In genomic region chr2:165311577-165311976, GRCm38 (mm10) we compare ENCODE assay signal across 13 mouse cellular contexts. TPM values are rescaled to one million over a fixed set of nuclear protein-coding genes. Genes with fewer than 3 reads are reported as not detected.
DNase-seq lines count a peak whose midpoint lies in the region; ATAC-seq lines count a peak whose summit lies in the region.
"Had no signal": no experiment of that assay in that cellular context is flagged by ENCODE, and none has a peak within 500 bp of the region (broad histone marks: within the 10 kb centered on the region; RNA-seq: fewer than 3 reads in every experiment).

No protein-coding gene starts in this region.

- H3K4me2 ChIP-seq in neural tube, embryonic 13.5 days = no peak overlapping the region
- no peak overlapping the region for H3K4me2 ChIP-seq in neural tube, embryonic 15.5 days
- no peak overlapping the region for H3K4me2 ChIP-seq in kidney, embryonic 15.5 days
- H3K4me2 ChIP-seq: liver, embryonic 12.5 days had no signal

- peaks cover 23% of the 10 kb centered on the region for H3K27me3 ChIP-seq in neural tube, embryonic 13.5 days
- H3K27me3 ChIP-seq in neural tube, embryonic 15.5 days (replicated peaks) = 0 out of 2 replicates have a peak, but pooled peaks cover 6% of the 10 kb centered on the region
- no peaks in the 10 kb centered on the region for H3K27me3 ChIP-seq in limb, embryonic 10.5 days (ENCODE audit: low read depth, poor library complexity, severe bottlenecking)
- H3K27me3 ChIP-seq in kidney, embryonic 15.5 days = no peaks in the 10 kb centered on the region
- H3K27me3 ChIP-seq: liver, embryonic 12.5 days had no signal

- H3K4me1 ChIP-seq in neural tube, embryonic 13.5 days (replicated peaks) = peaks cover 55% of the 10 kb centered on the region
- peaks cover 29% of the 10 kb centered on the region for H3K4me1 ChIP-seq in neural tube, embryonic 15.5 days
- peaks cover 9% of the 10 kb centered on the region for H3K4me1 ChIP-seq in limb, embryonic 10.5 days
- peaks cover 76% of the 10 kb centered on the region for H3K4me1 ChIP-seq in kidney, embryonic 15.5 days

- H3K36me3 ChIP-seq in neural tube, embryonic 13.5 days = peaks cover 94% of the 10 kb centered on the region
- peaks cover 66% of the 10 kb centered on the region for H3K36me3 ChIP-seq in neural tube, embryonic 15.5 days
- peaks cover 98% of the 10 kb centered on the region for H3K36me3 ChIP-seq in limb, embryonic 10.5 days
- H3K36me3 ChIP-seq in kidney, embryonic 15.5 days = peaks cover 89% of the 10 kb centered on the region

- WGBS in neural tube, embryonic 13.5 days = 47% methylated on average over 12 of the region's 12 CpGs
- 54% methylated on average over 12 of the region's 12 CpGs for WGBS in neural tube, embryonic 15.5 days
- WGBS in limb, embryonic 10.5 days = 92% methylated on average over 12 of the region's 12 CpGs
- WGBS in kidney, embryonic 15.5 days = 70% methylated on average over 12 of the region's 12 CpGs

- no peaks in the 10 kb centered on the region for H3K9me3 ChIP-seq in neural tube, embryonic 13.5 days
- H3K9me3 ChIP-seq in neural tube, embryonic 15.5 days (replicated peaks) = no peaks in the 10 kb centered on the region
- H3K9me3 ChIP-seq in limb, embryonic 10.5 days (replicated peaks) = no peaks in the 10 kb centered on the region
- H3K9me3 ChIP-seq in kidney, embryonic 15.5 days (replicated peaks) = no peaks in the 10 kb centered on the region
- H3K9me3 ChIP-seq: liver, embryonic 12.5 days had no signal

- no peak overlapping the region for H3K4me3 ChIP-seq in neural tube, embryonic 13.5 days
- H3K4me3 ChIP-seq in neural tube, embryonic 15.5 days (replicated peaks) = no peak overlapping the region
- H3K4me3 ChIP-seq in limb, embryonic 10.5 days = no peak overlapping the region
- no peak overlapping the region for H3K4me3 ChIP-seq in kidney, embryonic 15.5 days (replicated peaks)
- H3K4me3 ChIP-seq: left cerebral cortex, adult 2 months; liver, embryonic 12.5 days had no signal

- peak overlapping the region; percentile 49; the same call in 1 of the 2 replicates for H3K9ac ChIP-seq in neural tube, embryonic 13.5 days
- no peak overlapping the region for H3K9ac ChIP-seq in neural tube, embryonic 15.5 days (replicated peaks)
- no peak overlapping the region for H3K9ac ChIP-seq in kidney, embryonic 15.5 days
- H3K9ac ChIP-seq: liver, embryonic 12.5 days had no signal

- peak overlapping the region; percentile 62; the same call in 1 of the 2 replicates for H3K27ac ChIP-seq in neural tube, embryonic 13.5 days (replicated peaks)
- H3K27ac ChIP-seq in neural tube, embryonic 15.5 days (replicated peaks) = no peak overlapping the region; the same call in 1 of the 2 replicates
- 0 out of 2 replicates have a peak overlapping the region, but pooled peaks have one; percentile 16 for H3K27ac ChIP-seq in limb, embryonic 10.5 days
- H3K27ac ChIP-seq in kidney, embryonic 15.5 days = no peak overlapping the region
- H3K27ac ChIP-seq: left cerebral cortex, adult 2 months; liver, embryonic 12.5 days had no signal

- peak; percentile 61 for DNase-seq in adrenal gland, postnatal 25 days
- no peak for DNase-seq in adrenal gland, postnatal 14 days
- peak; percentile 100 for DNase-seq in cerebellum, postnatal 14 days
- DNase-seq in limb, embryonic 10.5 days (ENCODE audit: low spot score) = no peak
- DNase-seq in adrenal gland, adult 2 months = no peak
- DNase-seq: lung, postnatal 14 days had no signal

- peak; percentile 38; the same call in 1 of the 2 replicates for ATAC-seq in neural tube, embryonic 13.5 days (ENCODE audit: low read depth)
- ATAC-seq in neural tube, embryonic 15.5 days (ENCODE audit: low FRiP score) = no peak
- ATAC-seq in kidney, embryonic 15.5 days (replicated peaks; ENCODE audit: low FRiP score) = no peak
- ATAC-seq: liver, embryonic 12.5 days had no signal

RNA-seq across cellular contexts. Expression of gene Elmo2, which starts 14.7 kb away (rescaled TPM):
- 27.7 and 27.9 TPM in 2 replicates for total RNA-seq in adrenal gland, postnatal 25 days (2021)
- 26.2 and 27.8 TPM in 2 replicates for total RNA-seq in adrenal gland, postnatal 14 days (2021)
- polyA plus RNA-seq in neural tube, embryonic 13.5 days (2015; fragmentation: Nextera tagmentation; extraction: Ambion mirVana) = 89.8 and 95.7 TPM in 2 replicates
- 85.1 and 89.1 TPM in 2 replicates for polyA plus RNA-seq in neural tube, embryonic 15.5 days (2015; fragmentation: Nextera tagmentation; extraction: Ambion mirVana)
- 76.9 and 94.2 TPM in 2 replicates for polyA plus RNA-seq in limb, embryonic 10.5 days (2016; fragmentation: Nextera tagmentation; extraction: Ambion mirVana)
- 71.3 and 82.3 TPM in 2 replicates for polyA plus RNA-seq in kidney, embryonic 15.5 days (2015; fragmentation: Nextera tagmentation; extraction: Ambion mirVana)
- 10 to 100 TPM; 19.8 to 31.4 TPM for total RNA-seq in adrenal gland, adult 2 months (2021)
- 52.0 and 58.8 TPM in 2 replicates for polyA plus RNA-seq in adrenal gland, adult 2 months (2012; rRNA removed)

RNA-seq across cellular contexts. Expression of gene Slc35c2, which starts 23.9 kb away (rescaled TPM):
- total RNA-seq in adrenal gland, postnatal 25 days (2021) = 53.0 and 62.2 TPM in 2 replicates
- total RNA-seq in adrenal gland, postnatal 14 days (2021) = 32.8 and 36.4 TPM in 2 replicates
- polyA plus RNA-seq in neural tube, embryonic 13.5 days (2015; fragmentation: Nextera tagmentation; extraction: Ambion mirVana) = 51.3 and 57.3 TPM in 2 replicates
- polyA plus RNA-seq in neural tube, embryonic 15.5 days (2015; fragmentation: Nextera tagmentation; extraction: Ambion mirVana) = 65.6 and 68.3 TPM in 2 replicates
- polyA plus RNA-seq in limb, embryonic 10.5 days (2016; fragmentation: Nextera tagmentation; extraction: Ambion mirVana) = 61.3 and 65.5 TPM in 2 replicates
- polyA plus RNA-seq in kidney, embryonic 15.5 days (2015; fragmentation: Nextera tagmentation; extraction: Ambion mirVana) = 53.7 and 54.6 TPM in 2 replicates
- total RNA-seq in adrenal gland, adult 2 months (2021) = 10 to 100 TPM; 51.0 to 56.6 TPM
- 87.4 and 87.6 TPM in 2 replicates for polyA plus RNA-seq in adrenal gland, adult 2 months (2012; rRNA removed)

RNA-seq across cellular contexts. Expression of gene Zfp663, which starts 57.0 kb away (rescaled TPM):
- total RNA-seq in adrenal gland, postnatal 25 days (2021) = not detected in 2 replicates
- not detected in 2 replicates for total RNA-seq in adrenal gland, postnatal 14 days (2021)
- polyA plus RNA-seq in neural tube, embryonic 13.5 days (2015; fragmentation: Nextera tagmentation; extraction: Ambion mirVana) = 6.9 and 7.5 TPM in 2 replicates
- 3.8 and 4.7 TPM in 2 replicates for polyA plus RNA-seq in neural tube, embryonic 15.5 days (2015; fragmentation: Nextera tagmentation; extraction: Ambion mirVana)
- polyA plus RNA-seq in limb, embryonic 10.5 days (2016; fragmentation: Nextera tagmentation; extraction: Ambion mirVana) = 0.64 and 1.3 TPM in 2 replicates
- polyA plus RNA-seq in kidney, embryonic 15.5 days (2015; fragmentation: Nextera tagmentation; extraction: Ambion mirVana) = 1.1 TPM in 2 replicates
- not detected for total RNA-seq in adrenal gland, adult 2 months (2021)
- polyA plus RNA-seq in adrenal gland, adult 2 months (2012; rRNA removed) = not detected in 2 replicates
- total RNA-seq: heart, adult 8-10 months; hematopoietic stem cell, adult 5-6 weeks; left cerebral cortex, adult 2 months had no signal

Comparison
In these comparisons a context has a peak if more than half of its experiments do, and no peak if none do; other contexts are left out.
1. DNase-seq: peak in adrenal gland, postnatal 25 days (single experiment) and cerebellum, postnatal 14 days (2 of 2); none in adrenal gland, postnatal 14 days (single experiment), limb, embryonic 10.5 days (single experiment) and adrenal gland, adult 2 months (single experiment).
2. H3K27ac ChIP-seq: peak in neural tube, embryonic 13.5 days (single experiment) and limb, embryonic 10.5 days (single experiment); none in neural tube, embryonic 15.5 days (single experiment) and kidney, embryonic 15.5 days (single experiment).